Mouse (Mus musculus) liver, embryonic 14.5 days (tissue): ENCODE data around the gene Atp6v1b1.

Experiments used
- CTCF ChIP-seq: IDR thresholded peaks from 2 replicates; pipeline ENCODE4 v1.5.1; 2016; ENCODE audit warnings: antibody characterized with exemption, low read depth, control low read depth
- EP300 ChIP-seq: IDR thresholded peaks from 2 replicates; pipeline ENCODE4 v1.6.1; 2016; ENCODE audit warnings: antibody characterized with exemption, low read depth

DNA sequence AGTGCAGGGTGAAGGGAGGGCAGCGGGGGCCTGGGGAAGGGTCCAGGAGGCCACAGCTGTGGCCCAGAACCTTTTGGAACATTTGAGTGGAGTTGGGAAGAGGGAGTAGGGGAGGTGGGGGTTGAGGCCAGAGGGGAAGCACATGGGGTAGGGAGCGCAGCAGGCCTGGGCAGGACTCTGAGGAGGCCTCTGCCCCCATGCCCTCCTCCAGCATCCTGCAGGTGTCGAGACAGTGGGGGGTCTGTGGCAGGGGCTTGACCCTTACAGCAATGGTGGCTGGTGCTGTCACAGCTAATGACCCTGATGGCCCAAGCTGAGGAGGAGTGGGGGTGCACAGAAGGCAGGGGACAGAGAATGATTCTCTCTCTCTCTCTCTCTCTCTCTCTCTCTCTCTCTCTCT lies 6.5 kb downstream of the Atp6v1b1 start:
- TF ChIP-seq CTCF (no peak), EP300 (no peak)
